Mouse (Mus musculus) bone marrow macrophage, adult 2 months (primary cell): ENCODE data around the gene Gadd45b.
A peak's percentile ranks its signal among the peaks of the same experiment; 100 is the strongest.

Experiments used
- CTCF ChIP-seq: IDR thresholded peaks from 2 replicates; pipeline ENCODE4 v1.5.1; 2012; ENCODE audit warnings: low read depth, mild to moderate bottlenecking, low read length, moderate library complexity
- POLR2A ChIP-seq: IDR thresholded peaks from 2 replicates; pipeline ENCODE4 v1.6.1; 2012; ENCODE audit warnings: mild to moderate bottlenecking, low read depth, low read length, borderline replicate concordance

- TF ChIP-seq POLR2A: peak; percentile 98
- TF ChIP-seq CTCF: no peak; the same call in 1 of the 2 replicates
These were observed at the start of gene Gadd45b for GRCm38 (mm10) chr10:80929299-80930226.
